Mouse (Mus musculus) liver, adult 2 months (tissue): ENCODE results near the gene Prkch. TPM values are rescaled to one million over a fixed set of nuclear protein-coding genes. Genes with fewer than 3 reads are reported as not detected.

ENCODE experiments used
- DNase-seq: peaks from one replicate; pipeline ENCODE4 v3.0.0-alpha.2; 2011; ENCODE audit warnings: low read depth, low spot score; ENCODE audit errors: extremely low read depth
- H3K27ac ChIP-seq: fragments of 200-500 bp; replicated peaks from 2 replicates; pipeline ENCODE4 v1.5.1; 2012; ENCODE audit warnings: low read depth, mild to moderate bottlenecking, control low read depth, inconsistent platforms, low read length; ENCODE audit not compliant: insufficient read depth
- H3K27me3 ChIP-seq: fragments of 200-500 bp; 2 replicates; pipeline ENCODE4 v1.6.1; 2012; ENCODE audit warnings: mild to moderate bottlenecking, moderate library complexity, low read length, inconsistent platforms; ENCODE audit not compliant: control insufficient read depth, insufficient read depth
- H3K36me3 ChIP-seq: fragments of 200-500 bp; 2 replicates; pipeline ENCODE4 v1.6.1; 2012; ENCODE audit warnings: low read length, inconsistent platforms; ENCODE audit not compliant: control insufficient read depth, insufficient read depth
- H3K4me1 ChIP-seq: fragments of 200-500 bp; 2 replicates; pipeline ENCODE4 v1.6.1; 2011; ENCODE audit warnings: low read length; ENCODE audit not compliant: control insufficient read depth, insufficient read depth
- H3K4me3 ChIP-seq: fragments of 200-500 bp; 2 replicates; pipeline ENCODE4 v1.5.1; 2011; ENCODE audit warnings: low read depth, mild to moderate bottlenecking, control low read depth, low read length, moderate library complexity; ENCODE audit not compliant: insufficient read depth
- H3K79me2 ChIP-seq: fragments of 200-500 bp; 2 replicates; pipeline ENCODE4 v1.6.1; 2012; ENCODE audit warnings: inconsistent platforms, mild to moderate bottlenecking, low read length, moderate library complexity; ENCODE audit not compliant: control insufficient read depth, insufficient read depth
- H3K9ac ChIP-seq: fragments of 200-500 bp; 2 replicates; pipeline ENCODE4 v1.6.1; 2012; ENCODE audit warnings: low read depth, mild to moderate bottlenecking, control low read depth, inconsistent platforms, low read length
- CTCF ChIP-seq: fragments of 200-500 bp; IDR thresholded peaks from 2 replicates; pipeline ENCODE4 v1.5.1; 2011; ENCODE audit warnings: low read depth, low read length, control low read depth
- POLR2A ChIP-seq: fragments of 200-500 bp; IDR thresholded peaks from 2 replicates; pipeline ENCODE4 v1.6.1; 2011; ENCODE audit warnings: low read length, control low read depth; ENCODE audit not compliant: insufficient read depth; ENCODE audit errors: extremely low read depth
- WGBS: fragments of 180-500 bp; shearing (Covaris S2); methylation state at CpG from one replicate; pipeline ENCODE4 v1.1.7; 2018; 5-methylcytosine and 5-hydroxymethylcytosine counted together
- polyA plus RNA-seq: library from polyadenylated mRNA; depleted of rRNA; stranded (reverse); fragments of >200 nt; gene quantifications from 2 replicates; pipeline ENCODE4 v1.2.3, GENCODE M21; 2012
- total RNA-seq: library from RNA; depleted of rRNA; stranded (reverse); fragments of >200 nt; gene quantifications from 2 replicates; pipeline ENCODE4 v1.2.3, GENCODE M21; 2014

Prkch gene
- total and polyA plus RNA-seq, 2 experiments, result 1.5 to 5.3 TPM

GRCm38 (mm10) chr12:73762001-73762400 is 177.4 kb downstream of the Prkch start:
- WGBS, result 90% methylated on average over 6 of the region's 6 CpGs
- no peaks in the 10 kb centered on the region for H3K36me3 ChIP-seq
- H3K27me3 ChIP-seq, result no peaks in the 10 kb centered on the region
- no peaks in the 10 kb centered on the region for H3K79me2 ChIP-seq
- H3K4me3 ChIP-seq, result no peak overlapping the region
- no peak overlapping the region for H3K27ac ChIP-seq
- no peak overlapping the region for H3K9ac ChIP-seq
- TF ChIP-seq POLR2A, result no peak
- TF ChIP-seq CTCF, result no peak
- no peak for DNase-seq
- no peaks in the 10 kb centered on the region for H3K4me1 ChIP-seq

GRCm38 (mm10) chr12:73762762-73763161 is 178.2 kb downstream of the Prkch start:
- WGBS, result 98% methylated on average over 3 of the region's 3 CpGs
- DNase-seq, result no peak
- no peak overlapping the region for H3K27ac ChIP-seq
- no peak overlapping the region for H3K4me3 ChIP-seq
- no peaks in the 10 kb centered on the region for H3K27me3 ChIP-seq
- no peak for TF ChIP-seq POLR2A
- no peak for TF ChIP-seq CTCF
- no peaks in the 10 kb centered on the region for H3K79me2 ChIP-seq
- no peaks in the 10 kb centered on the region for H3K36me3 ChIP-seq
- no peak overlapping the region for H3K9ac ChIP-seq
- H3K4me1 ChIP-seq, result no peaks in the 10 kb centered on the region

- no peak overlapping the region for H3K9ac ChIP-seq
- no peaks in the 10 kb centered on the region for H3K36me3 ChIP-seq
- no peaks in the 10 kb centered on the region for H3K4me1 ChIP-seq
- H3K4me3 ChIP-seq, result no peak overlapping the region
- TF ChIP-seq POLR2A, result no peak
- TF ChIP-seq CTCF, result no peak
- no peak for DNase-seq
- peak overlapping the region; percentile 15 for H3K27ac ChIP-seq
- H3K27me3 ChIP-seq, result no peaks in the 10 kb centered on the region
- WGBS, result 59% methylated on average over 15 of the region's 15 CpGs
- H3K79me2 ChIP-seq, result no peaks in the 10 kb centered on the region
Observed at GRCm38 (mm10) chr12:73764649-73765525, 180.3 kb downstream of the Prkch start.

GRCm38 (mm10) chr12:73766152-73766551 is 181.6 kb downstream of the Prkch start:
- no peak for DNase-seq
- Histone ChIP-seq H3K36me3 (no peaks in the 10 kb centered on the region), H3K27me3 (no peaks in the 10 kb centered on the region), H3K79me2 (no peaks in the 10 kb centered on the region), H3K4me3 (no peak overlapping the region), H3K27ac (no peak overlapping the region), H3K4me1 (no peaks in the 10 kb centered on the region), H3K9ac (no peak overlapping the region)
- TF ChIP-seq POLR2A (no peak), CTCF (no peak)
- 81% methylated on average over 8 of the region's 8 CpGs for WGBS

- Histone ChIP-seq H3K79me2 (no peaks in the 10 kb centered on the region), H3K4me1 (no peaks in the 10 kb centered on the region), H3K27me3 (no peaks in the 10 kb centered on the region), H3K9ac (no peak overlapping the region), H3K27ac (no peak overlapping the region), H3K36me3 (no peaks in the 10 kb centered on the region), H3K4me3 (no peak overlapping the region)
- TF ChIP-seq CTCF, result no peak
- TF ChIP-seq POLR2A, result no peak
- no peak for DNase-seq
- 65% methylated on average over 5 of the region's 5 CpGs for WGBS
Observed at GRCm38 (mm10) chr12:73768788-73769187, 184.2 kb downstream of the Prkch start.

GRCm38 (mm10) chr12:73769536-73769935 is 184.9 kb downstream of the Prkch start:
- TF ChIP-seq POLR2A (no peak), CTCF (no peak)
- 85% methylated on average over 6 of the region's 6 CpGs for WGBS
- H3K36me3 ChIP-seq, result no peaks in the 10 kb centered on the region

More at GRCm38 (mm10) chr12:73769536-73769935, 184.9 kb downstream of the Prkch start:
- H3K9ac ChIP-seq, result no peak overlapping the region
- H3K4me3 ChIP-seq, result no peak overlapping the region
- H3K79me2 ChIP-seq, result no peaks in the 10 kb centered on the region
- H3K27ac ChIP-seq, result no peak overlapping the region
- DNase-seq, result no peak
- no peaks in the 10 kb centered on the region for H3K4me1 ChIP-seq
- H3K27me3 ChIP-seq, result no peaks in the 10 kb centered on the region
